Mouse (Mus musculus) 3134 (cell line): ENCODE data around the gene Pla2g4a.
"Not testable (repeated sequence)": the region's sequence is repeated elsewhere in the genome, so short reads cannot be mapped to it uniquely, and the experiment has no call there.

Experiments
- DNase-seq: peaks from one replicate; pipeline ENCODE4 v3.0.0-alpha.2; 2011; ENCODE audit warnings: low spot score; ENCODE audit not compliant: insufficient read length; ENCODE audit errors: extremely low read depth

The Pla2g4a gene

GRCm38 (mm10) chr1:149939261-149940032 lies 21.6 kb downstream of the Pla2g4a start:
- DNase-seq = no peak

- no peak for DNase-seq
These were observed 23.3 kb downstream of the Pla2g4a start for GRCm38 (mm10) chr1:149937825-149938224.

GRCm38 (mm10) chr1:149929140-149929539 lies 31.9 kb downstream of the Pla2g4a start:
- DNase-seq = peak; percentile 13

- DNase-seq = not testable (repeated sequence)
These were observed 37.4 kb downstream of the Pla2g4a start for GRCm38 (mm10) chr1:149923737-149924136.

- DNase-seq = no peak
These were observed 38.9 kb downstream of the Pla2g4a start for GRCm38 (mm10) chr1:149922219-149922618.

- no peak for DNase-seq
These were observed 39.8 kb downstream of the Pla2g4a start for GRCm38 (mm10) chr1:149921325-149921724.

GRCm38 (mm10) chr1:149919301-149919700 lies 41.8 kb downstream of the Pla2g4a start:
- DNase-seq = no peak

GRCm38 (mm10) chr1:149912984-149913383 lies 48.1 kb downstream of the Pla2g4a start:
- DNase-seq = no peak

GRCm38 (mm10) chr1:149911050-149911449 lies 50.0 kb downstream of the Pla2g4a start:
- no peak for DNase-seq

GRCm38 (mm10) chr1:149898001-149898625 lies 63.0 kb downstream of the Pla2g4a start:
- DNase-seq = no peak

- no peak for DNase-seq
These were observed 64.5 kb downstream of the Pla2g4a start for GRCm38 (mm10) chr1:149896590-149896989.

GRCm38 (mm10) chr1:149894940-149895339 lies 66.2 kb downstream of the Pla2g4a start:
- DNase-seq = no peak

GRCm38 (mm10) chr1:149893903-149894302 lies 67.2 kb downstream of the Pla2g4a start:
- no peak for DNase-seq

GRCm38 (mm10) chr1:149891057-149891456 lies 70.0 kb downstream of the Pla2g4a start:
- DNase-seq = no peak

- no peak for DNase-seq
These were observed 78.6 kb downstream of the Pla2g4a start for GRCm38 (mm10) chr1:149882419-149883025.

GRCm38 (mm10) chr1:149878175-149878574 lies 82.9 kb downstream of the Pla2g4a start:
- no peak for DNase-seq

GRCm38 (mm10) chr1:149876502-149876901 lies 84.6 kb downstream of the Pla2g4a start:
- DNase-seq = peak; percentile 21

- no peak for DNase-seq
These were observed 89.5 kb downstream of the Pla2g4a start for GRCm38 (mm10) chr1:149871625-149872024.

GRCm38 (mm10) chr1:149867323-149867722 lies 93.8 kb downstream of the Pla2g4a start:
- no peak for DNase-seq

- no peak for DNase-seq
These were observed 94.9 kb downstream of the Pla2g4a start for GRCm38 (mm10) chr1:149866202-149866601.

GRCm38 (mm10) chr1:149862801-149863200 lies 98.3 kb downstream of the Pla2g4a start:
- DNase-seq = no peak

- DNase-seq = no peak
These were observed 98.9 kb downstream of the Pla2g4a start for GRCm38 (mm10) chr1:149862181-149862580.
